Mouse (Mus musculus) hematopoietic stem cell, adult 5-6 weeks (primary cell): ENCODE measurements around the gene Atp2a2. TPM values are rescaled to one million over a fixed set of nuclear protein-coding genes. Genes with fewer than 3 reads are reported as not detected.
A peak's percentile ranks its signal among the peaks of the same experiment; 100 is the strongest.
"Not testable (repeated sequence)": the region's sequence is repeated elsewhere in the genome, so short reads cannot be mapped to it uniquely, and the experiment has no call there.

Experiments
- ATAC-seq, 2 experiments: fragments of 125-278 bp in 1 of 2; replicated peaks in 1 of 2; 2 replicates each; pipeline ENCODE4 v1.8.0; 2016 to 2017; ENCODE audit warnings: inconsistent platforms in 2 of 2, mild to moderate bottlenecking in 2 of 2, moderate number of reproducible peaks in 2 of 2, low read depth in 1 of 2, moderate TSS enrichment in 1 of 2; ENCODE audit not compliant: low FRiP score in 2 of 2, poor library complexity in 2 of 2, severe bottlenecking in 2 of 2, insufficient read depth in 1 of 2, low TSS enrichment in 1 of 2
- total RNA-seq: library from RNA; stranded (forward); fragments of 172-1452, 232-1000 nt; gene quantifications from 2 replicates; pipeline ENCODE4 v1.2.3, GENCODE M21; 2017

Gene Atp2a2
- total RNA-seq, 1 experiment from 2014 or later: 84.5 TPM

- ATAC-seq: no peak
Measured at GRCm38 (mm10) chr5:122505554-122505953, 3.5 kb upstream of the Atp2a2 start.

- no peak for ATAC-seq
Measured at GRCm38 (mm10) chr5:122503760-122504119, 1.7 kb upstream of the Atp2a2 start.

DNA sequence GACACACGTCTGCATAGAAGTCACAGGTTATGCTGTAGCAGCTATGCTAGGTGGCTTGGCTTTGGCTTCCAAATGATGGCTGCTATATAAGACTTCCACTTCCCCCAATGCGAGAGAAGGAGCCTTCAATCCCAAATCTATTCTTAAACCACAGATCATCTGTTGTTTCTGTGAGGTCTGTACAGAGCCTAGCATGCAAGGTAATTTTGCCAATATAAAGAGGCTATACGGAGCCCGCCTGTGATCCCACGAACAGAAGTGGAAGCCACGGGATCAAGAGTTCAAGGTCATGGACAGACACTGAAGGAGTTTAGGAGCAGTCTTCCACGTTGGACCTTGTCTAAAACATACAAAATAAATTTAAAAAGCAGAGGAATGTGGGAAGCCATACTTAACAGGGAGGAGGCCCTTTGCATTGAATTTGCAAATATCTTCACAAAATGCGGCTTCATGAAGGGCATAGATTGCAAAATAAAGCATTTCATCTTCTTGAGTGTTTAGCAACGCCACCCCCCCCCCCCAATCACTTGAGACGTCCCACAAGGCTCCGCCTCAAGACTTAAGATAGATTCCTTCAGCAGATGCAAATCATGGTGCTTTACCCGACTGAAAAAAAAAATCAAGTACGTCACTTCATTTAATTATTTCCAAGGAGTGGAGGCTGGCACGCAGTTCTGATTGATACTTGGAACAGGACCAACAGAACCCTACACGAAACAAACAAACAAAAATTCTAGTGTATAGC is 1.2 kb upstream of the Atp2a2 start:
- ATAC-seq: no peak

DNA sequence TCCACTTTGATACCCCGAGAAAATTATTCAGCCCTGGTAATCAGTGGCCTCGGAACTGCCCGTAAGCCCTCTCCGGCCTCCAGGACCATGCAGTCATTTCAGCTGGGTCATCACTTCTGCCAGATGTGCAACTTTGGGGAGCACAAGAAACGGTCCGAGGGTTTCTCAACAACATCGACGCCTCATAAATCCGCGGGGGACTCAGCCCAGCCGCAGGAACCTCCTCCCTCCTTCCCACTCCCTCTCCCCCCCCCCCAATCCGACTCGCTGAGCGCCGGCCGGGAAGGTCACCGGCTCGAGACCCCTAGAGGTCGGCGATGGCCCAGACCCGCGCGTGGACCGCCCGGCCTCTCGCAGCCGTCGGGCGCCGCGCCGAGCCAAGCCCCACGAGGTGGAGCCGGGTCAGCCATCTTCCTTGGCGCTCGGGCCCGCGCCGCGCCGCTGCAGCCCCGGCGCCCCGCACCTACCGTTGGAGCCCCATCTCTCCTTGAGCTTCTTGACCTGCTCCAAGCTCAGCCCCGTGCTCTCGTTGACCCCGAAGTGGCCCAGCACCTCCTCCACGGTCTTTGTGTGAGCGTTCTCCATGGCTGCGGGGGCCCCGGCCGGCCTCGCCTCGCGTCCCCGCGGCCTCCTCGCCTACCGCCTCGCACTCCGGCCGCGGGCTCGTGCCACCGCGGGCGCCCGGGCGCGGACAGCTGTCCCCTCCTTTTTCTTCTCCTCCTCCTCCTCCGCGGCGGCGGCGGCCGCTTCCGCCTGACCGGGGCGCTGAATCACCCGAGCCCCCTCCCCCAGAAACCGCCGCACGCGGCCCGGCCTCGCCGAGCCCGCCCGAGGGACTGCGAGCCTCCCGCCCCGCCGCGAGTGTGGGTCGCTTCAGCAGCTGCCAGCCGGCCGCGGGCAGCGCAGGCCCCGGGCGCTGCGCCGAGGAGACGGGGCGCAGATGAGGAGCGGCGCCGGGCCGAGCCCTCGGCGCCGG is 636 bp downstream of the Atp2a2 start:
- 0 out of 4 replicates have a peak, but pooled peaks of 1 of the 2 experiments have one; percentile 4 for ATAC-seq

DNA sequence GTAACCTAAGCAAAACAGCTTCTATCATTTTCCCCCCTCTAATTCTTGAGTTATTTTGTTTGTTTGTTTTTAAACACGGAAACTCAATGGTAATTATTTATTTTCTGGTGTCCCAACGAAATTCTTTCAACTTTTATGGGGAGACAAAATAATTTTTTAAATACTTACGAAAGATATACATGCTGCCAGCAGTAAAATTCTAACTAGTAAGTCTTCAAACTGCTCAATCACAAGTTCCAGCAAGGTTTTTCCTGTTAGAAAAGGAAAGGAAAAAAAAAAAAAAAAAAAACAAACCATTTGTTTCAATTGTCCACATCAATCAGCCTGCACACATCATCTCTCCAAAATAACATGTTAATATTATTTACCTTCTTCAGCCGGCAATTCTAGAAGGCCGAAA is 1.5 kb downstream of the Atp2a2 start:
- no peak for ATAC-seq

- no peak for ATAC-seq
Measured at GRCm38 (mm10) chr5:122500141-122500540, 1.9 kb downstream of the Atp2a2 start.

- ATAC-seq: no peak
Measured at GRCm38 (mm10) chr5:122498046-122498445, 4.0 kb downstream of the Atp2a2 start.

DNA sequence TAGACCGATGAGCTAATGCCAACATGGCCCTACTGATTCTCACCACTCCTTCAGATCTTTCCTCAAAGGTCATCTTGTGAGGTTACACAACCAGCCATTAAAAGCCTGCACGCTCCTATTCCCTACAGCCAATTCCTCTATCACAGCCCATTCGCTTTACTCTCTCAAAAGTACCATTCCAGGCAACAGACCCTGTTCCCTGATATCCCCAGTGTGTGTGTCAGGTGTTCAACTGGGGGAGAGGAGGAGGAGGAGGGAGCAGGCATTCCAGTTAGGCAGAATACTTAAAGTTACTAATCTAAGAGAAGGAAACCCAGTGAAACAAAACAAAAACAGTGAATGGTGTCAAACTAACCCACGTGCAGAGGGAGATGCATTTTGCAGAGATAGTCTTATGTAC is 5.0 kb downstream of the Atp2a2 start:
- no peak for ATAC-seq

GRCm38 (mm10) chr5:122494449-122494848 is 7.6 kb downstream of the Atp2a2 start:
- ATAC-seq: no peak

GRCm38 (mm10) chr5:122493035-122493434 is 9.0 kb downstream of the Atp2a2 start:
- no peak for ATAC-seq

DNA sequence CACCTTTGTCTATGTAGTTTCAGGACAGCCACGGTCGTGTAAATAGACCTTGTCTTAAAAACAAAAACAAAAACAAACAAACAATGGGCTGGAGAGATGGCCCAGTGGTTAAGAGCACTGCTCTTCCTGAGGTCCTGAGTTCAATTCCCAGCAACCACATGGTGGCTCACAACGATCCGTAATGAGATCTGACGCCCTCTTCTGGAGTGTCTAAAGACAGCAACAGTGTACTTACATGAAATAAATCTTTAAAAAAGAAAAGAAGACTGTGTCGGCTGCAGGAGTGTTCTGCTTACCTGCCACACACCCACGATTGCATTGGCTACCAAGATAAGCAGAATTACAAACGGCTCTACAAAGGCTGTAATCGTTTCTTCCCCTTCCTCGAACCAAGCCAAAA is 10.6 kb downstream of the Atp2a2 start:
- no peak for ATAC-seq

GRCm38 (mm10) chr5:122490148-122490547 is 11.9 kb downstream of the Atp2a2 start:
- no peak for ATAC-seq

DNA sequence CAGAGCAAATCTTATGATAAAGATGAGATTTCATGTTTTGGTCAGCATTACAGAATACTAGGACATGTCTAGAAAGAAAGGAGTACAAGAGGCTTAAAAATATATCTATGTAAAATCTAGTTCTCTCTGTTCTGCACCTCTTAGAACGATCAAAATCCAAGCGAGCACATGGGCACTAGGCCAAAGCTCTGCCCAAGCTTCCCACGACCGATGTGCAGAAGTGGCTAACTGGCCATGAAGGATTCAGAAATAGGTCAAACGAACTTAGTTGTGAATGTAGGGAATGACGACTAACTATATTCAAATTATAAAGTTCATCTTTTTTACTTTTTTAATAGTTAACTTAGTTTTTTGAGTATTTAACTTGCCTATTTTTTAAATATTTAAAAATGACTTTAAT is 14.2 kb downstream of the Atp2a2 start:
- ATAC-seq: no peak

DNA sequence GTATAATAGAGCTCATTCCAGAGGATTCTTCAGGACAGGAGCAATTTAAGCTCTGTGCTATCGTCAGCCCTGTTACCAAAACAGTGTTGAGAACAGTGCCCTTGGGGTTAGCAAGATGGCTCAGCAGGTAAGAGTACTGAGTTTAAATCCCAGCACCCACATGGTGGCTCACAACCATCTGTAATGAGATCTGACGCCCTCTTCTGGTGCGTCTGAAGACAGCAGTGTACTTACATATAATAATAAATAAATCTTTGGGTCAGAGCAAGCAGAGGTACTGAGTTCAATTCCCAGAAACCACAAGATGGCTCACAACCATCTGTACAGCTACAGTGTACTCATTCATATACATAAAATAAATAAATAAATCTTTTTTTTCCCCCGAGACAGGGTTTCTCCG is 15.8 kb downstream of the Atp2a2 start:
- ATAC-seq: not testable (repeated sequence)

DNA sequence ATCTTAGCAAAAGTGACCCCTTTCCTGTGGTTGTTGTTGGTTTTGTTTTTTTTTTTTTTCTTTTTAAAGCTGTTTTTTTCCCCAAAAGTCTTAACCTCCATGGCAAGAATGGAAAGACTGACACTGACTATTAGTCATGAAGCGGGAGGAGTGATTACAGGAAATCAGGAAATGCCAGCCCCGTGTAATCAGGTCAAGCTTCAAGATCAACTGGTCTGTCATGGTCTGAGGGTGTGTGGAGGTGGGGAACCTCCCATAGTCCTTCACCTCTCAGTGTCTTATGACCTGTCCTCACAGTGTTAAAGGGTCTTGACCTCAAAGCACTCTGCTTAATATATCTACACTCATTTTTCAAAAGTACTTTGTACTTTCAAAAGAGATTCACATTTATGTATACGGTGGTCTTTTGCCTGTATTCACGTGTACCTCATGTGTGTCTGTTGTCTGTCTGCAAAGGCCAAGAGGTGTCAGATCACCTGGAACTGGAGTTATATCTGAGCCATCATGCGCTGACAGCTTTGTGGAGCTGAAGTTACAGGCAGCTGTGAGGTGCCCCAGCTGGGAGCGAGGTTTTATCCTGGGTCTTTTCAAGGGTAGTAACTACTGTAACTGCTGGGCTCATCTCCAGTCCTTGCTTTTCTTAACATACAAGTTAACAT is 19.2 kb downstream of the Atp2a2 start:
- no peak for ATAC-seq

DNA sequence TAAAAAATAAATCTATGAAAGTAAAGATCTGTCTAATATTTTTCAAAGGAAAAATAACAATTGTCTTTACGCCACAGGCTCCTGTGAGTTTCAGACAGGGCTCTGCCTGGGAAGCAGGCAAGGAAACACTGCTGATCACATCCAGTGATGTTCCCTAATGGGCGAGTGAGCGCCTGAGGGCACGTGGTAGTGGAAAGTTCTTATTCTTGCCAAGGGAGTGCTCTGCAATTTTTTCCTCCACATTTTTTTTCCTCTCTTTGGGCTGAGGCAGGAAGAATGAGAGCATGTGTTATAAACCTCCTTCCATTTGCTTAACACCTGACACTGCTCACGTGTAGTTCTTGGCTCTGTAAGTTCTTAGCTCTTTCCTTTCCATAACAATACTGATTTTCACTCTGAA is 20.2 kb downstream of the Atp2a2 start:
- ATAC-seq: no peak

DNA sequence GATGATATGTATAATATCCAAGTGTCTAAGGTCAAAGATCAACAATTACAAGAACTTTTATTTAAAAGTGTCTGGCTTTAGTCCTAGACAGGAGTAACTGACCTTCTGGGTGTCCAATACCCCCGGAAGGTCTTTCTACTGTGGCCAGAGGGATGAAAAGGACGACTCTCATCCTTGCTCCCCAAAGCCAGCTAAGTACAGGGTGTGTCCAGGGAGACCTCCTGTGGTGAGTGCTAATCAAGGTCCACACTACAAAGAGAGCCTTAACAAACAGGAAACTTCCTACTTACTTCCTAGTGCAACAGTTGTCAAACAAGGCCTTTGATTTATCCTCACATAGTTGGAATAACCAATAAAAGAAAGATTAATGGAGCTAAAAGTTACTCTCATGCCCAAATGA is 22.9 kb downstream of the Atp2a2 start:
- no peak for ATAC-seq

GRCm38 (mm10) chr5:122477492-122477891 is 24.5 kb downstream of the Atp2a2 start:
- ATAC-seq: no peak
